Mouse (Mus musculus) CH12.LX (cell line): ENCODE results near the gene Cdsn. TPM values are rescaled to one million over a fixed set of nuclear protein-coding genes. Genes with fewer than 3 reads are reported as not detected.

Source experiments
- DNase-seq: peaks from one replicate; pipeline ENCODE4 v3.0.0-alpha.2; 2013; ENCODE audit errors: extremely low read depth
- H3K27ac ChIP-seq: 2 replicates; pipeline ENCODE4 v1.5.1; 2012; ENCODE audit warnings: low read depth, mild to moderate bottlenecking, control low read depth, moderate library complexity; ENCODE audit not compliant: insufficient read depth
- H3K27me3 ChIP-seq: replicated peaks from 2 replicates; pipeline ENCODE3; 2012; ENCODE audit warnings: inconsistent platforms
- H3K36me3 ChIP-seq, 2 experiments: replicated peaks in 1 of 2; 2 replicates each; pipeline versions ENCODE3 to v1.6.1; 2012; ENCODE audit warnings: inconsistent platforms in 1 of 2, low read length in 1 of 2, mild to moderate bottlenecking in 1 of 2, mixed read lengths in 1 of 2, moderate library complexity in 1 of 2; ENCODE audit not compliant: control insufficient read depth in 1 of 2, insufficient read depth in 1 of 2
- H3K4me1 ChIP-seq, 2 experiments: 2 replicates each; pipeline ENCODE4 v1.6.1; 2012; ENCODE audit warnings: inconsistent platforms in 1 of 2, moderate library complexity in 1 of 2; ENCODE audit not compliant: insufficient read depth in 2 of 2, control insufficient read depth in 1 of 2
- H3K4me2 ChIP-seq: 2 replicates; pipeline ENCODE4 v1.6.1; 2012; ENCODE audit warnings: low read depth, mild to moderate bottlenecking, control low read depth; ENCODE audit not compliant: poor library complexity, insufficient read depth, severe bottlenecking
- H3K4me3 ChIP-seq, 3 experiments: fragments of 150-350 bp in 1 of 3; sonication (generic) in 1 of 3; replicated peaks in 1 of 3; 2 replicates each; pipeline versions ENCODE3 to v1.5.1; 2011 to 2012; ENCODE audit warnings: low read depth in 2 of 3, low read length in 2 of 3, mild to moderate bottlenecking in 2 of 3, moderate library complexity in 2 of 3, control low read depth in 1 of 3, improper control_type of control experiment in 1 of 3, inconsistent platforms in 1 of 3, mixed read lengths in 1 of 3; ENCODE audit not compliant: poor library complexity in 1 of 3
- H3K79me2 ChIP-seq: replicated peaks from 2 replicates; pipeline ENCODE4 v1.6.1; 2012; ENCODE audit warnings: mild to moderate bottlenecking, moderate library complexity; ENCODE audit not compliant: control insufficient read depth, poor library complexity, insufficient read depth, severe bottlenecking; ENCODE audit errors: extremely low read depth
- H3K9ac ChIP-seq: 2 replicates; pipeline ENCODE4 v1.6.1; 2012; ENCODE audit warnings: low read depth, mild to moderate bottlenecking, control low read depth, moderate library complexity; ENCODE audit not compliant: insufficient read depth
- H3K9me3 ChIP-seq: replicated peaks from 2 replicates; pipeline ENCODE3; 2012; ENCODE audit warnings: low read length, inconsistent platforms, mixed read lengths
- CTCF ChIP-seq, 2 experiments: IDR thresholded peaks in 1 of 2; conservative IDR thresholded peaks in 1 of 2; 2 replicates each; pipeline ENCODE4 v1.5.1; 2011 to 2012; ENCODE audit warnings: low read depth in 2 of 2, low read length in 2 of 2, improper control_type of control experiment in 1 of 2, inconsistent platforms in 1 of 2, mild to moderate bottlenecking in 1 of 2, moderate library complexity in 1 of 2
- E2F4 ChIP-seq: IDR thresholded peaks from 2 replicates; pipeline ENCODE4 v1.6.1; 2011; ENCODE audit warnings: low read depth, low read length, improper control_type of control experiment; ENCODE audit not compliant: insufficient replicate concordance
- IRF4 ChIP-seq: IDR thresholded peaks from 2 replicates; pipeline ENCODE4 v1.6.1; 2014; ENCODE audit warnings: low read depth, mild to moderate bottlenecking, inconsistent platforms, low read length, improper control_type of control experiment
- JUN ChIP-seq: IDR thresholded peaks from 2 replicates; pipeline ENCODE4 v1.6.1; 2011; ENCODE audit warnings: low read depth, mild to moderate bottlenecking, low read length, improper control_type of control experiment, moderate library complexity; ENCODE audit not compliant: insufficient read depth
- JUND ChIP-seq: conservative IDR thresholded peaks from 2 replicates; pipeline ENCODE4 v1.6.1; 2011; ENCODE audit warnings: low read depth, low read length, improper control_type of control experiment
- KAT2A ChIP-seq: IDR thresholded peaks from 2 replicates; pipeline ENCODE4 v1.6.1; 2012; ENCODE audit warnings: low read length, improper control_type of control experiment, inconsistent platforms; ENCODE audit not compliant: insufficient replicate concordance
- MAZ ChIP-seq: IDR thresholded peaks from 2 replicates; pipeline ENCODE4 v1.6.1; 2012; ENCODE audit warnings: low read depth, mild to moderate bottlenecking, inconsistent platforms, low read length, improper control_type of control experiment, moderate library complexity
- MEF2A ChIP-seq: IDR thresholded peaks from 2 replicates; pipeline ENCODE4 v1.6.1; 2014; ENCODE audit warnings: low read depth, mild to moderate bottlenecking, inconsistent platforms, low read length, improper control_type of control experiment, borderline replicate concordance
- MXI1 ChIP-seq: IDR thresholded peaks from 2 replicates; pipeline ENCODE4 v1.6.1; 2011; ENCODE audit warnings: mild to moderate bottlenecking, low read depth, low read length, improper control_type of control experiment
- MYC ChIP-seq: IDR thresholded peaks from 2 replicates; pipeline ENCODE4 v1.6.1; 2011; ENCODE audit warnings: low read depth, mild to moderate bottlenecking, improper control_type of control experiment, low read length
- PAX5 ChIP-seq: IDR thresholded peaks from 2 replicates; pipeline ENCODE4 v1.6.1; 2012; ENCODE audit warnings: low read length, inconsistent platforms, mixed read lengths
- POLR2A ChIP-seq: IDR thresholded peaks from 2 replicates; pipeline ENCODE4 v1.6.1; 2011; ENCODE audit warnings: low read depth, mild to moderate bottlenecking, improper control_type of control experiment, low read length
- POLR2AphosphoS2 ChIP-seq: IDR thresholded peaks from 2 replicates; pipeline ENCODE4 v1.6.1; 2011; ENCODE audit warnings: low read depth, low read length, improper control_type of control experiment
- RCOR1 ChIP-seq: conservative IDR thresholded peaks from 2 replicates; pipeline ENCODE4 v1.6.1; 2012; ENCODE audit warnings: low read depth, mild to moderate bottlenecking, inconsistent platforms, low read length, improper control_type of control experiment
- SIN3A ChIP-seq: IDR thresholded peaks from 2 replicates; pipeline ENCODE4 v1.6.1; 2012; ENCODE audit warnings: low read length, improper control_type of control experiment, inconsistent platforms
- UBTF ChIP-seq: IDR thresholded peaks from 2 replicates; pipeline ENCODE4 v1.6.1; 2012; ENCODE audit warnings: low read depth, mild to moderate bottlenecking, inconsistent platforms, low read length, improper control_type of control experiment, moderate library complexity
- ZMIZ1 ChIP-seq: IDR thresholded peaks from 2 replicates; pipeline ENCODE4 v1.6.1; 2012; ENCODE audit warnings: low read depth, mild to moderate bottlenecking, inconsistent platforms, low read length, improper control_type of control experiment
- ZNF384 ChIP-seq: IDR thresholded peaks from 2 replicates; pipeline ENCODE4 v1.6.1; 2012; ENCODE audit warnings: low read depth, low read length, improper control_type of control experiment, inconsistent platforms
- dilution Hi-C: fragments of 300-500 bp; cut with MboI; formaldehyde crosslinking; loops from 2 replicates; pipeline ENCODE4 v1.14.3; 2020; ENCODE audit warnings: low sequenced_read_pairs; ENCODE audit not compliant: extremely low pct_unique_long_range_greater_than_20kb, extremely low pct_ligation_motif_present
- in situ Hi-C: fragments of 300-500 bp; cut with MboI; formaldehyde crosslinking; loops from 3 replicates; pipeline ENCODE4 v1.14.3; 2019; ENCODE audit warnings: low sequenced_read_pairs, low pct_ligation_motif_present, low pct_unique_long_range_greater_than_20kb, mixed read lengths
- polyA plus RNA-seq: library from polyadenylated mRNA; unstranded; fragments of >175 nt; gene quantifications from 2 replicates; pipeline ENCODE4 v1.2.1, GENCODE M21; 2012; ENCODE audit warnings: low read depth; ENCODE audit not compliant: insufficient read length
- total RNA-seq, 2 experiments: library from RNA; depleted of rRNA; stranded (reverse); fragments of 300-350 nt in 1 of 2; fragments of >200 nt in 1 of 2; gene quantifications; 2 replicates each; pipeline ENCODE4 v1.2.3; 2012 to 2014

The Cdsn gene
- total and polyA plus RNA-seq, 3 experiments, result 0.17 to 1.4 (median 0.76) TPM

GRCm38 (mm10) chr17:35593786-35594185, 41.9 kb downstream of the Cdsn start:
- H3K4me2 ChIP-seq, result no peak overlapping the region
- peaks cover 0 to 6% of the 10 kb centered on the region in 2 experiments; a peak in 2 of 4 replicates for H3K4me1 ChIP-seq
- TF ChIP-seq E2F4 (no peak), PAX5 (no peak), JUND (no peak), ZNF384 (no peak)
- dilution Hi-C loops (no loop called here), in situ Hi-C loops (no loop called here)
- no peak overlapping the region for H3K4me3 ChIP-seq
- no peaks in the 10 kb centered on the region for H3K36me3 ChIP-seq
- peaks cover 6% of the 10 kb centered on the region for H3K9me3 ChIP-seq
- DNase-seq, result no peak
- H3K27ac ChIP-seq, result no peak overlapping the region
- H3K27me3 ChIP-seq, result peaks cover 21% of the 10 kb centered on the region
- H3K9ac ChIP-seq, result no peak overlapping the region
- no peaks in the 10 kb centered on the region for H3K79me2 ChIP-seq

DNA sequence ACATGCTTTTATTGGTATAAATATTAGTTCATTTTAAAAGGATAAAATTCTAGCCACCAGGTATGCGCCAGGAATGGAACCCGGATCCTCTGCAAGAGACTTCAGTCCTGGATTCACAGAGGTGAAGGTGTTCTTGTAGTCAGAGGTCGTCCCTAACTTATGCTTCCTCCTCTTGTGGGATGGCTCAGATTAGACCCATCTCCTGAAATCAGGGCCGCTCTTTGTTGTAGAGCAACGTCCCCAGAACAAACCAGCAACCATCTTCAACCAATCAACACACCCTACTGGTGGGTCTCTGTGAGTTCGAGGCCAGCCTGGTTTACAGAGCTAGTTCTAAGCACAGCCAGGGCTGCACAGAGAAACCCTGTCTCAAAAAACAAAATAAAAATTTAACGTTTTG, 42.5 kb downstream of the Cdsn start:
- no peak for DNase-seq
- Histone ChIP-seq H3K9ac (no peak overlapping the region), H3K36me3 (no peaks in the 10 kb centered on the region), H3K27me3 (peaks cover 21% of the 10 kb centered on the region), H3K79me2 (no peaks in the 10 kb centered on the region), H3K4me3 (no peak overlapping the region), H3K27ac (no peak overlapping the region), H3K9me3 (peaks cover 6% of the 10 kb centered on the region), H3K4me2 (no peak overlapping the region), H3K4me1 (peaks cover 0 to 6% of the 10 kb centered on the region in 2 experiments; a peak in 2 of 4 replicates)
- dilution Hi-C loops, result no loop called here
- in situ Hi-C loops, result no loop called here
- no peak for TF ChIP-seq RCOR1
- no peak for TF ChIP-seq MEF2A
- TF ChIP-seq POLR2AphosphoS2, result no peak
- no peak for TF ChIP-seq IRF4
- TF ChIP-seq ZMIZ1, result no peak
- no peak for TF ChIP-seq MYC
- TF ChIP-seq KAT2A, result no peak
- TF ChIP-seq POLR2A, result no peak

DNA sequence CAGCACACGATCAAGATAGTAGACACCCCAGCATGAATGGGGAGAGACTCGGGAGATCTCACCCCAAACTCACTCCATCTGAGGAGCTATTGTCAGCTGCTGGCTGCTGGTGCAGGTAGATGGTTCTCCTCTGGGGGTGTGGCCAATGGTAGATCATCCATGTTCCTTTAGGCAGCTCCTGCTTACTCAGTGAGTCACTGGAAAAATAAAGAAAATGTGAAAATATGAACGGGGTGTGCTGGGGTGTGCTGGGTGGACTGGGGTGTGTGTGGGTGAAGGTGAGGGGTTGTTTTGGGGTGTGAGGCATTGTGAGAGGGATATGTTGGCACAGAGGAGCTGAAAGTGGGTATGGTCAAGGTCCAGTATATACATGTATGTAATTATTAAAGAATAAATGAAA, 45.5 kb downstream of the Cdsn start:
- H3K4me3 ChIP-seq, result no peak overlapping the region
- DNase-seq, result no peak
- H3K27ac ChIP-seq, result no peak overlapping the region
- no peaks in the 10 kb centered on the region for H3K79me2 ChIP-seq
- in situ Hi-C loops, result no loop called here
- peaks cover 0 to 6% of the 10 kb centered on the region in 2 experiments; a peak in 1 of 4 replicates for H3K4me1 ChIP-seq
- H3K36me3 ChIP-seq, result no peaks in the 10 kb centered on the region
- dilution Hi-C loops, result no loop called here
- no peak overlapping the region for H3K4me2 ChIP-seq
- no peak overlapping the region for H3K9ac ChIP-seq
- no peak for TF ChIP-seq MAZ
- TF ChIP-seq ZMIZ1, result no peak
- no peak for TF ChIP-seq MXI1
- TF ChIP-seq JUN, result no peak
- TF ChIP-seq UBTF, result no peak
- TF ChIP-seq MYC, result no peak
- TF ChIP-seq SIN3A, result no peak
- no peak for TF ChIP-seq PAX5
- TF ChIP-seq RCOR1, result no peak
- TF ChIP-seq CTCF (conservative IDR thresholded peaks at IDR 0.05 in 1 of 2, IDR thresholded peaks at IDR 0.05 in 1 of 2; ENCODE audit: low read depth in 2 of 2, low read length in 2 of 2), result no peak
- peaks cover 35% of the 10 kb centered on the region for H3K27me3 ChIP-seq
- peaks cover 6% of the 10 kb centered on the region for H3K9me3 ChIP-seq
